In genomic region chr17:56030919-56031318, GRCm38 (mm10) we compare ENCODE assay signal across 7 mouse cellular contexts. TPM values are rescaled to one million over a fixed set of nuclear protein-coding genes. Genes with fewer than 3 reads are reported as not detected.
A peak's percentile ranks its signal among the peaks of the same experiment; 100 is the strongest.
DNase-seq lines count a peak whose midpoint lies in the region; ATAC-seq and TF ChIP-seq lines count a peak whose summit lies in the region.

No protein-coding gene starts in this region.

- no peak overlapping the region for H3K9ac ChIP-seq in midbrain, postnatal 0 days (replicated peaks; ENCODE audit: low read length, poor library complexity, severe bottlenecking)
- H3K9ac ChIP-seq in midbrain, embryonic 16.5 days (ENCODE audit: low read depth, low read length) = no peak overlapping the region

- no peaks in the 10 kb centered on the region for H3K9me3 ChIP-seq in midbrain, postnatal 0 days (ENCODE audit: low read length)
- no peaks in the 10 kb centered on the region for H3K9me3 ChIP-seq in midbrain, embryonic 16.5 days (replicated peaks; ENCODE audit: control insufficient read depth, low read length, poor library complexity, severe bottlenecking)

- ATAC-seq in midbrain, postnatal 0 days (ENCODE audit: low FRiP score) = no peak
- ATAC-seq in midbrain, embryonic 16.5 days = no peak

- H3K27me3 ChIP-seq in midbrain, postnatal 0 days (ENCODE audit: insufficient read depth, low read length) = no peaks in the 10 kb centered on the region
- H3K27me3 ChIP-seq in midbrain, embryonic 16.5 days (ENCODE audit: control insufficient read depth, insufficient read depth, low read depth, low read length) = no peaks in the 10 kb centered on the region

- WGBS in midbrain, postnatal 0 days = 62% methylated on average over 5 of the region's 5 CpGs
- 79% methylated on average over 5 of the region's 5 CpGs for WGBS in midbrain, embryonic 16.5 days
- 4% methylated on average over 5 of the region's 5 CpGs for WGBS in macrophage (ENCODE audit: missing documents)

- H3K27ac ChIP-seq in midbrain, postnatal 0 days (ENCODE audit: low read depth, low read length) = no peak overlapping the region
- H3K27ac ChIP-seq in midbrain, embryonic 16.5 days (ENCODE audit: low read length) = no peak overlapping the region
- peak overlapping the region; percentile 4; the same call in 1 of the 2 replicates for H3K27ac ChIP-seq in brown adipose tissue, adult 24 weeks (replicated peaks; ENCODE audit: low read depth, low read length)
- peak overlapping the region; percentile 98 for H3K27ac ChIP-seq in macrophage

- no peak overlapping the region for H3K4me2 ChIP-seq in midbrain, postnatal 0 days (ENCODE audit: low read depth, low read length, poor library complexity, severe bottlenecking)
- no peak overlapping the region for H3K4me2 ChIP-seq in midbrain, embryonic 16.5 days (ENCODE audit: low read length)

- peaks cover 100% of the 10 kb centered on the region for H3K79me2 ChIP-seq in macrophage (ENCODE audit: inconsistent target)

- peaks cover 2% of the 10 kb centered on the region; the same call in 1 of the 2 replicates for H3K4me1 ChIP-seq in midbrain, postnatal 0 days (ENCODE audit: insufficient read depth, low read length)
- peaks cover 12% of the 10 kb centered on the region for H3K4me1 ChIP-seq in midbrain, embryonic 16.5 days (ENCODE audit: control insufficient read depth, insufficient read depth, low read length)
- peaks cover 44% of the 10 kb centered on the region for H3K4me1 ChIP-seq in brown adipose tissue, adult 24 weeks (ENCODE audit: control insufficient read depth, insufficient read depth, insufficient read length, low read length)

- H3K36me3 ChIP-seq in midbrain, postnatal 0 days (ENCODE audit: insufficient read depth, low read length) = peaks cover 22% of the 10 kb centered on the region
- peaks cover 6% of the 10 kb centered on the region; the same call in 1 of the 2 replicates for H3K36me3 ChIP-seq in midbrain, embryonic 16.5 days (ENCODE audit: control insufficient read depth, insufficient read depth, low read length)
- H3K36me3 ChIP-seq in macrophage (ENCODE audit: inconsistent target) = no peaks in the 10 kb centered on the region; the same call in 1 of the 2 replicates

- no peak for DNase-seq in midbrain, postnatal 0 days (ENCODE audit: low spot score)
- DNase-seq in kidney, adult 8-10 months = peak; percentile 69 to 79
- DNase-seq in urinary bladder, adult 18-20 months (ENCODE audit: low spot score in 2 of 2) = no peak
- no peak for DNase-seq in left cerebral cortex, adult 18-20 months (ENCODE audit: low spot score in 2 of 2)

- TF ChIP-seq CTCF in midbrain, postnatal 0 days (IDR thresholded peaks at IDR 0.05) = peak; percentile 23; the same call in 1 of the 2 replicates

- no peak overlapping the region for H3K4me3 ChIP-seq in midbrain, postnatal 0 days (ENCODE audit: low read depth, low read length)
- no peak overlapping the region for H3K4me3 ChIP-seq in midbrain, embryonic 16.5 days (ENCODE audit: low read depth, low read length)
- H3K4me3 ChIP-seq in brown adipose tissue, adult 24 weeks (ENCODE audit: insufficient read depth, low read depth, low read length) = no peak overlapping the region
- H3K4me3 ChIP-seq in macrophage (ENCODE audit: inconsistent target) = no peak overlapping the region

RNA-seq across cellular contexts. Expression of gene Sh3gl1, which starts 5.5 kb away (rescaled TPM):
- total RNA-seq in midbrain, postnatal 0 days (2014; rRNA removed) = 64.1 and 71.4 TPM in 2 replicates
- polyA plus RNA-seq in midbrain, postnatal 0 days (2015; fragmentation: Nextera tagmentation; extraction: Ambion mirVana) = 83.2 and 84.8 TPM in 2 replicates
- 102 and 108 TPM in 2 replicates for polyA plus RNA-seq in midbrain, embryonic 16.5 days (2015; fragmentation: Nextera tagmentation; extraction: Ambion mirVana)
- 14.0 and 16.1 TPM in 2 replicates for polyA plus RNA-seq in brown adipose tissue, adult 24 weeks (2012; ENCODE audit: insufficient read depth, insufficient read length, missing spikeins)
- 100 to 1,000 TPM in 25 of 26 experiments, 10 to 100 TPM in 1; 94.5 to 340 (median 169) TPM for total RNA-seq in macrophage (2018; cell fraction: chromatin; rRNA removed)
- total RNA-seq in macrophage (2018; cell fraction: cytosol; rRNA removed) = 10 to 100 TPM; 31.1 to 80.6 (median 57.8) TPM
- total RNA-seq in macrophage (2018; cell fraction: nucleus; rRNA removed) = 100 to 1,000 TPM in 14 of 26 experiments, 10 to 100 TPM in 12; 48.9 to 325 (median 105) TPM
- polyA plus RNA-seq in macrophage (2018) = 33.5 to 87.9 TPM (median 87.4 TPM) in 3 replicates
- total RNA-seq in left cerebral cortex, adult 18-20 months (2021) = 10 to 100 TPM; 36.4 to 39.3 TPM

RNA-seq across cellular contexts. Expression of gene Chaf1a, which starts 9.3 kb away (rescaled TPM):
- 2.7 and 3.1 TPM in 2 replicates for total RNA-seq in midbrain, postnatal 0 days (2014; rRNA removed)
- 2.4 and 2.8 TPM in 2 replicates for polyA plus RNA-seq in midbrain, postnatal 0 days (2015; fragmentation: Nextera tagmentation; extraction: Ambion mirVana)
- polyA plus RNA-seq in midbrain, embryonic 16.5 days (2015; fragmentation: Nextera tagmentation; extraction: Ambion mirVana) = 3.6 and 5.0 TPM in 2 replicates
- 0.99 and 2.7 TPM in 2 replicates for polyA plus RNA-seq in brown adipose tissue, adult 24 weeks (2012; ENCODE audit: insufficient read depth, insufficient read length, missing spikeins)
- total RNA-seq in macrophage (2018; cell fraction: chromatin; rRNA removed) = 10 to 100 TPM in 3 of 26 experiments, 1 to 10 TPM in 23; 1.3 to 12.4 (median 5.2) TPM
- 1 to 10 TPM; 1.3 to 6.7 (median 3.3) TPM for total RNA-seq in macrophage (2018; cell fraction: cytosol; rRNA removed)
- total RNA-seq in macrophage (2018; cell fraction: nucleus; rRNA removed) = 10 to 100 TPM in 2 of 26 experiments, 1 to 10 TPM in 24; 1.6 to 28.4 (median 4.3) TPM
- polyA plus RNA-seq in macrophage (2018) = 2.5 to 17.1 TPM (median 6.2 TPM) in 3 replicates
- total RNA-seq in left cerebral cortex, adult 18-20 months (2021) = 1 to 10 TPM; 1.9 to 2.7 TPM

RNA-seq across cellular contexts. Expression of gene Mpnd, which starts 25.4 kb away (rescaled TPM):
- total RNA-seq in midbrain, postnatal 0 days (2014; rRNA removed) = 145 and 293 TPM in 2 replicates
- polyA plus RNA-seq in midbrain, postnatal 0 days (2015; fragmentation: Nextera tagmentation; extraction: Ambion mirVana) = 91.6 and 99.2 TPM in 2 replicates
- 115 and 117 TPM in 2 replicates for polyA plus RNA-seq in midbrain, embryonic 16.5 days (2015; fragmentation: Nextera tagmentation; extraction: Ambion mirVana)
- 43.2 and 52.6 TPM in 2 replicates for polyA plus RNA-seq in brown adipose tissue, adult 24 weeks (2012; ENCODE audit: insufficient read depth, insufficient read length, missing spikeins)
- 100 to 1,000 TPM in 3 of 26 experiments, 10 to 100 TPM in 23; 29.5 to 116 (median 76.4) TPM for total RNA-seq in macrophage (2018; cell fraction: chromatin; rRNA removed)
- 10 to 100 TPM; 30.0 to 50.6 (median 39.5) TPM for total RNA-seq in macrophage (2018; cell fraction: cytosol; rRNA removed)
- 10 to 100 TPM; 26.4 to 93.3 (median 45.4) TPM for total RNA-seq in macrophage (2018; cell fraction: nucleus; rRNA removed)
- 31.2 to 42.2 TPM (median 38.7 TPM) in 3 replicates for polyA plus RNA-seq in macrophage (2018)
- total RNA-seq in left cerebral cortex, adult 18-20 months (2021) = 10 to 100 TPM; 85.0 to 94.3 TPM

RNA-seq across cellular contexts. Expression of gene Stap2, which starts 25.5 kb away (rescaled TPM):
- 1.8 and 2.4 TPM in 2 replicates for total RNA-seq in midbrain, postnatal 0 days (2014; rRNA removed)
- polyA plus RNA-seq in midbrain, postnatal 0 days (2015; fragmentation: Nextera tagmentation; extraction: Ambion mirVana) = 4.3 TPM in 2 replicates
- 6.4 and 7.6 TPM in 2 replicates for polyA plus RNA-seq in midbrain, embryonic 16.5 days (2015; fragmentation: Nextera tagmentation; extraction: Ambion mirVana)
- 7.5 and 10.4 TPM in 2 replicates for polyA plus RNA-seq in brown adipose tissue, adult 24 weeks (2012; ENCODE audit: insufficient read depth, insufficient read length, missing spikeins)
- 1 to 10 TPM; 1.1 to 4.3 (median 1.8) TPM for total RNA-seq in macrophage (2018; cell fraction: chromatin; rRNA removed)
- total RNA-seq in macrophage (2018; cell fraction: cytosol; rRNA removed) = under 1 TPM in 23 of 26 experiments, not detected in 3; 0.07 to 0.38 (median 0.18) TPM
- 1 to 10 TPM in 20 of 26 experiments, under 1 TPM in 6; 0.33 to 3.4 (median 1.4) TPM for total RNA-seq in macrophage (2018; cell fraction: nucleus; rRNA removed)
- polyA plus RNA-seq in macrophage (2018) = 0.22 to 0.28 TPM in 2 of 3 replicates, not detected in the other
- 1 to 10 TPM; 1.9 to 2.8 TPM for total RNA-seq in left cerebral cortex, adult 18-20 months (2021)

RNA-seq across cellular contexts. Expression of gene Ubxn6, which starts 43.9 kb away (rescaled TPM):
- total RNA-seq in midbrain, postnatal 0 days (2014; rRNA removed) = 76.9 and 123 TPM in 2 replicates
- polyA plus RNA-seq in midbrain, postnatal 0 days (2015; fragmentation: Nextera tagmentation; extraction: Ambion mirVana) = 84.8 and 89.9 TPM in 2 replicates
- 84.0 and 88.5 TPM in 2 replicates for polyA plus RNA-seq in midbrain, embryonic 16.5 days (2015; fragmentation: Nextera tagmentation; extraction: Ambion mirVana)
- polyA plus RNA-seq in brown adipose tissue, adult 24 weeks (2012; ENCODE audit: insufficient read depth, insufficient read length, missing spikeins) = 41.1 and 69.6 TPM in 2 replicates
- 10 to 100 TPM; 24.4 to 88.3 (median 51.3) TPM for total RNA-seq in macrophage (2018; cell fraction: chromatin; rRNA removed)
- 10 to 100 TPM; 25.7 to 48.8 (median 31.2) TPM for total RNA-seq in macrophage (2018; cell fraction: cytosol; rRNA removed)
- total RNA-seq in macrophage (2018; cell fraction: nucleus; rRNA removed) = 10 to 100 TPM; 17.0 to 58.2 (median 27.0) TPM
- polyA plus RNA-seq in macrophage (2018) = 28.9 to 74.4 TPM (median 41.1 TPM) in 3 replicates
- total RNA-seq in left cerebral cortex, adult 18-20 months (2021) = 10 to 100 TPM; 84.1 to 97.8 TPM

Comparison
In these comparisons a context has a peak if more than half of its experiments do, and no peak if none do; other contexts are left out.
1. DNase-seq: peak in kidney, adult 8-10 months (2 of 2); none in midbrain, postnatal 0 days (single experiment), urinary bladder, adult 18-20 months (0 of 2) and left cerebral cortex, adult 18-20 months (0 of 2).
2. H3K27ac ChIP-seq: peak in brown adipose tissue, adult 24 weeks (single experiment) and macrophage (single experiment); none in midbrain, postnatal 0 days (single experiment) and midbrain, embryonic 16.5 days (single experiment).